In the genomic region with DNA sequence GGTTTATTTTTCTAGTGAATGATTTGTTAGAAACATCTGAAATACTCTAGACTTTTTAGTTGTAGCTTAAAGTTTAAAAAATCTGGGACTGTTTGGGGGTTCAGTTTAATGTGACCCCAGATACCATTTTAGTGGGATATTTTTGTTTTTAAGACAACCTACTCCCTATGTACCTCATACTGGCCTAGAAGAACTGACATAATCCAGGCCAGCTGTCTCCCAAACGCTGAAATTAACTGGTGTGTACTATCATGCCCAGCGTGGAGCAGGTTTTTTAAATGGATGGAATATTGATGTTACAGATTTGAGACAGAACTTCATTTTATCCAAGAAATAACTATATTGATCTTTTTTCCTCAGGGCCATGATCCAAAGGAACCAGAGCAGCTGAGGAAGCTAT, we compare ENCODE assay signal across 9 mouse cellular contexts. TPM values are rescaled to one million over a fixed set of nuclear protein-coding genes. Genes with fewer than 3 reads are reported as not detected.
DNase-seq lines count a peak whose midpoint lies in the region; ATAC-seq lines count a peak whose summit lies in the region.
"Had no signal": no experiment of that assay in that cellular context is flagged by ENCODE, and none has a peak within 500 bp of the region (broad histone marks: within the 10 kb centered on the region; RNA-seq: fewer than 3 reads in every experiment).

No protein-coding gene starts in this region.

- WGBS in heart, embryonic 15.5 days, result 18% methylated on average over 2 of the region's 2 CpGs
- whole genome bisulfite sequencing in embryonic facial prominence, embryonic 12.5 days, result 20% methylated on average over 2 of the region's 2 CpGs
- 11% methylated on average over 2 of the region's 2 CpGs for WGBS in intestine, embryonic 14.5 days
- 30% methylated on average over 2 of the region's 2 CpGs for WGBS in midbrain, embryonic 15.5 days

- H3K4me1 ChIP-seq in heart, embryonic 15.5 days (replicated peaks), result peaks cover 19% of the 10 kb centered on the region
- H3K4me1 ChIP-seq in embryonic facial prominence, embryonic 12.5 days, result peaks cover 19% of the 10 kb centered on the region
- peaks cover 14% of the 10 kb centered on the region; the same call in 1 of the 2 replicates for H3K4me1 ChIP-seq in intestine, embryonic 14.5 days (replicated peaks; ENCODE audit: control insufficient read depth, insufficient read depth, low read length)
- peaks cover 23% of the 10 kb centered on the region for H3K4me1 ChIP-seq in midbrain, embryonic 15.5 days

- H3K9ac ChIP-seq in heart, embryonic 15.5 days, result peak overlapping the region; percentile 99
- H3K9ac ChIP-seq in embryonic facial prominence, embryonic 12.5 days, result peak overlapping the region; percentile 96
- peak overlapping the region; percentile 99 for H3K9ac ChIP-seq in intestine, embryonic 14.5 days (ENCODE audit: low read length)
- 0 out of 2 replicates have a peak overlapping the region, but pooled peaks have one; percentile 73 for H3K9ac ChIP-seq in midbrain, embryonic 15.5 days

- intact Hi-C loops in heart, postnatal 36 days (cut with DNase I), result no loop called here

- H3K4me2 ChIP-seq in heart, embryonic 15.5 days, result peak overlapping the region; percentile 72
- peak overlapping the region; percentile 90 for H3K4me2 ChIP-seq in embryonic facial prominence, embryonic 12.5 days (replicated peaks)
- peak overlapping the region; percentile 71 for H3K4me2 ChIP-seq in intestine, embryonic 14.5 days (ENCODE audit: low read length)
- peak overlapping the region; percentile 64 for H3K4me2 ChIP-seq in midbrain, embryonic 15.5 days

- no peaks in the 10 kb centered on the region for H3K27me3 ChIP-seq in heart, embryonic 15.5 days
- H3K27me3 ChIP-seq in embryonic facial prominence, embryonic 12.5 days, result no peaks in the 10 kb centered on the region
- H3K27me3 ChIP-seq in intestine, embryonic 14.5 days (replicated peaks; ENCODE audit: control insufficient read depth, insufficient read depth, low read length), result no peaks in the 10 kb centered on the region
- H3K27me3 ChIP-seq in midbrain, embryonic 15.5 days (replicated peaks), result no peaks in the 10 kb centered on the region

- no peaks in the 10 kb centered on the region for H3K9me3 ChIP-seq in heart, embryonic 15.5 days (replicated peaks)
- H3K9me3 ChIP-seq in embryonic facial prominence, embryonic 12.5 days, result no peaks in the 10 kb centered on the region
- no peaks in the 10 kb centered on the region for H3K9me3 ChIP-seq in intestine, embryonic 14.5 days (ENCODE audit: control insufficient read depth, low read length)
- H3K9me3 ChIP-seq in midbrain, embryonic 15.5 days, result no peaks in the 10 kb centered on the region

- H3K36me3 ChIP-seq in heart, embryonic 15.5 days, result peaks cover 28% of the 10 kb centered on the region
- peaks cover 30% of the 10 kb centered on the region for H3K36me3 ChIP-seq in embryonic facial prominence, embryonic 12.5 days
- peaks cover 46% of the 10 kb centered on the region for H3K36me3 ChIP-seq in intestine, embryonic 14.5 days (ENCODE audit: control insufficient read depth, insufficient read depth, low read length)
- H3K36me3 ChIP-seq in midbrain, embryonic 15.5 days (replicated peaks), result peaks cover 26% of the 10 kb centered on the region

- no peak for DNase-seq in heart, postnatal 36 days
- DNase-seq in intestine, embryonic 14.5 days (ENCODE audit: low spot score), result no peak
- no peak for DNase-seq in urinary bladder, adult 2 months (ENCODE audit: low spot score)
- no peak for DNase-seq in layer of hippocampus, postnatal 10 days (ENCODE audit: low spot score in 2 of 2)
- DNase-seq in adipocyte (ENCODE audit: low spot score), result no peak
- DNase-seq: thymus, postnatal 4 days had no signal

- no peak for ATAC-seq in heart, embryonic 15.5 days (replicated peaks; ENCODE audit: insufficient number of reproducible peaks, insufficient read depth, low FRiP score, low read depth)
- no peak for ATAC-seq in embryonic facial prominence, embryonic 12.5 days (ENCODE audit: insufficient number of reproducible peaks, insufficient read depth, low FRiP score, low TSS enrichment)
- no peak for ATAC-seq in intestine, embryonic 14.5 days (replicated peaks; ENCODE audit: low FRiP score, low TSS enrichment, low read depth)
- ATAC-seq in midbrain, embryonic 15.5 days (replicated peaks), result no peak

- H3K27ac ChIP-seq in heart, embryonic 15.5 days, result no peak overlapping the region; the same call in 1 of the 2 replicates
- peak overlapping the region; percentile 32; the same call in 1 of the 2 replicates for H3K27ac ChIP-seq in embryonic facial prominence, embryonic 12.5 days
- peak overlapping the region; percentile 97; the same call in 1 of the 2 replicates for H3K27ac ChIP-seq in intestine, embryonic 14.5 days (ENCODE audit: low read depth)
- H3K27ac ChIP-seq in midbrain, embryonic 15.5 days, result no peak overlapping the region

- peak overlapping the region; percentile 95 for H3K4me3 ChIP-seq in heart, embryonic 15.5 days
- H3K4me3 ChIP-seq in embryonic facial prominence, embryonic 12.5 days, result peak overlapping the region; percentile 89
- peak overlapping the region; percentile 97 for H3K4me3 ChIP-seq in intestine, embryonic 14.5 days (ENCODE audit: low read depth, low read length)
- peak overlapping the region; percentile 64 for H3K4me3 ChIP-seq in midbrain, embryonic 15.5 days

RNA-seq across cellular contexts. Expression of gene Hnrnpa3, which starts 2.0 kb away (rescaled TPM):
- polyA plus RNA-seq in heart, embryonic 15.5 days (2015; fragmentation: Nextera tagmentation; extraction: Ambion mirVana), result 170 and 171 TPM in 2 replicates
- total RNA-seq in heart, postnatal 36 days (2021), result 100 to 1,000 TPM; 137 to 165 TPM
- 343 and 389 TPM in 2 replicates for polyA plus RNA-seq in embryonic facial prominence, embryonic 12.5 days (2016; fragmentation: Nextera tagmentation; extraction: Ambion mirVana)
- 230 TPM in 2 replicates for polyA plus RNA-seq in intestine, embryonic 14.5 days (2014; fragmentation: Nextera tagmentation; extraction: Ambion mirVana)
- 179 and 194 TPM in 2 replicates for polyA plus RNA-seq in midbrain, embryonic 15.5 days (2015; fragmentation: Nextera tagmentation; extraction: Ambion mirVana)
- polyA plus RNA-seq in urinary bladder, adult 2 months (2012; rRNA removed), result 222 and 271 TPM in 2 replicates
- 100 to 1,000 TPM; 380 to 423 TPM for total RNA-seq in layer of hippocampus, postnatal 10 days (2021)

RNA-seq across cellular contexts. Expression of gene Nfe2l2, which starts 43.3 kb away (rescaled TPM):
- polyA plus RNA-seq in heart, embryonic 15.5 days (2015; fragmentation: Nextera tagmentation; extraction: Ambion mirVana), result 49.4 and 52.0 TPM in 2 replicates
- total RNA-seq in heart, postnatal 36 days (2021), result 10 to 100 TPM; 66.7 to 70.2 TPM
- polyA plus RNA-seq in embryonic facial prominence, embryonic 12.5 days (2016; fragmentation: Nextera tagmentation; extraction: Ambion mirVana), result 33.2 and 36.2 TPM in 2 replicates
- polyA plus RNA-seq in intestine, embryonic 14.5 days (2014; fragmentation: Nextera tagmentation; extraction: Ambion mirVana), result 69.4 and 71.7 TPM in 2 replicates
- polyA plus RNA-seq in midbrain, embryonic 15.5 days (2015; fragmentation: Nextera tagmentation; extraction: Ambion mirVana), result 11.5 and 12.3 TPM in 2 replicates
- polyA plus RNA-seq in urinary bladder, adult 2 months (2012; rRNA removed), result 214 and 256 TPM in 2 replicates
- 10 to 100 TPM in 1 of 2 experiments, 1 to 10 TPM in 1; 9.9 to 10.4 TPM for total RNA-seq in layer of hippocampus, postnatal 10 days (2021)

Comparison
In these comparisons a context has a peak if more than half of its experiments do, and no peak if none do; other contexts are left out.
1. H3K27ac ChIP-seq: peak in embryonic facial prominence, embryonic 12.5 days (single experiment) and intestine, embryonic 14.5 days (single experiment); none in heart, embryonic 15.5 days (single experiment) and midbrain, embryonic 15.5 days (single experiment).
2. Peak in every context shown above with its lines, with median percentiles within 50 percentile points of each other: H3K4me2 ChIP-seq, H3K4me3 ChIP-seq and H3K9ac ChIP-seq.